Mouse (Mus musculus): ENCODE measurements at regions not wholly inside any gene's neighbourhood (a gene's known extent, or its start where the extent isn't known, plus 50 kb on each side); places are given as distances from the start of the nearest gene placed in this dataset.

GRCm38 (mm10) chr3:140059102-140059501, 853.6 kb downstream of the Stpg2 start:
- ATAC-seq (ENCODE audit: low TSS enrichment), result no peak

GRCm38 (mm10) chr3:140059522-140060110, 854.1 kb downstream of the Stpg2 start:
- no peak for ATAC-seq (ENCODE audit: low TSS enrichment)

- ATAC-seq (ENCODE audit: low TSS enrichment), result no peak
Measured at GRCm38 (mm10) chr3:140061769-140062381, 856.4 kb downstream of the Stpg2 start.

- no peak for ATAC-seq (ENCODE audit: low TSS enrichment)
Measured at GRCm38 (mm10) chr3:140062880-140063279, 857.4 kb downstream of the Stpg2 start.

- no peak for ATAC-seq (ENCODE audit: low TSS enrichment)
Measured at GRCm38 (mm10) chr3:140084333-140084732, 878.8 kb downstream of the Stpg2 start.

- peak; percentile 86 for ATAC-seq (ENCODE audit: low TSS enrichment)
Measured at GRCm38 (mm10) chr3:140085385-140085784, 879.9 kb downstream of the Stpg2 start.

- peak; percentile 56 for ATAC-seq (ENCODE audit: low TSS enrichment)
Measured at GRCm38 (mm10) chr3:140088019-140088418, 882.5 kb downstream of the Stpg2 start.

- ATAC-seq (ENCODE audit: low TSS enrichment), result no peak
Measured at GRCm38 (mm10) chr3:140091900-140092299, 886.4 kb downstream of the Stpg2 start.

GRCm38 (mm10) chr3:140096854-140097540, 891.5 kb downstream of the Stpg2 start:
- ATAC-seq (ENCODE audit: low TSS enrichment), result no peak

GRCm38 (mm10) chr3:140109401-140109800, 903.9 kb downstream of the Stpg2 start:
- ATAC-seq (ENCODE audit: low TSS enrichment), result no peak

- ATAC-seq (ENCODE audit: low TSS enrichment), result no peak
Measured at GRCm38 (mm10) chr3:140111414-140112172, 906.1 kb downstream of the Stpg2 start.

- no peak for ATAC-seq (ENCODE audit: low TSS enrichment)
Measured at GRCm38 (mm10) chr3:140115116-140115515, 909.6 kb downstream of the Stpg2 start.

GRCm38 (mm10) chr3:140127310-140127709, 921.8 kb downstream of the Stpg2 start:
- ATAC-seq (ENCODE audit: low TSS enrichment), result no peak

GRCm38 (mm10) chr3:140129065-140129778, 923.7 kb downstream of the Stpg2 start:
- ATAC-seq (ENCODE audit: low TSS enrichment), result no peak

- no peak for ATAC-seq (ENCODE audit: low TSS enrichment)
Measured at GRCm38 (mm10) chr3:140143900-140144299, 938.4 kb downstream of the Stpg2 start.

- ATAC-seq (ENCODE audit: low TSS enrichment), result peak; percentile 76
Measured at GRCm38 (mm10) chr3:140147158-140147933, 941.9 kb downstream of the Stpg2 start.

GRCm38 (mm10) chr3:140150530-140150951, 945.0 kb downstream of the Stpg2 start:
- ATAC-seq (ENCODE audit: low TSS enrichment), result peak; percentile 50

- ATAC-seq (ENCODE audit: low TSS enrichment), result peak; percentile 100
Measured at GRCm38 (mm10) chr3:140179471-140179870, 974.0 kb downstream of the Stpg2 start.

GRCm38 (mm10) chr3:140182690-140183089, 977.2 kb downstream of the Stpg2 start:
- no peak for ATAC-seq (ENCODE audit: low TSS enrichment)

- 0 out of 2 replicates have a peak, but pooled peaks have one; percentile 20 for ATAC-seq (ENCODE audit: low TSS enrichment)
Measured at GRCm38 (mm10) chr3:140184899-140185525, 979.5 kb downstream of the Stpg2 start.

All from frontal cortex, adult (tissue).